Mouse (Mus musculus): ENCODE results near the gene Cdh18. TPM values are rescaled to one million over a fixed set of nuclear protein-coding genes. Genes with fewer than 3 reads are reported as not detected.
A peak's percentile ranks its signal among the peaks of the same experiment; 100 is the strongest.
"Not testable (repeated sequence)": the region's sequence is repeated elsewhere in the genome, so short reads cannot be mapped to it uniquely, and the experiment has no call there.

Gene Cdh18
- polyA plus RNA-seq, 1 experiment from 2014 or later: 0.42 TPM

GRCm38 (mm10) chr15:23136971-23137370 is 588.1 kb downstream of the Cdh18 start:
- 69% methylated on average over 3 of the region's 3 CpGs for WGBS
- ATAC-seq (replicated peaks; ENCODE audit: insufficient number of reproducible peaks, low FRiP score, low TSS enrichment, low read depth) (no peak), DNase-seq (ENCODE audit: low spot score) (no peak)
- Histone ChIP-seq H3K27ac (replicated peaks; ENCODE audit: low read depth, low read length) (no peak overlapping the region), H3K9me3 (replicated peaks; ENCODE audit: control insufficient read depth, low read length) (no peaks in the 10 kb centered on the region), H3K27me3 (ENCODE audit: control insufficient read depth, insufficient read depth, low read length) (no peaks in the 10 kb centered on the region), H3K4me2 (ENCODE audit: low read depth, low read length) (no peak overlapping the region), H3K4me3 (ENCODE audit: low read depth, low read length) (no peak overlapping the region), H3K36me3 (replicated peaks; ENCODE audit: control insufficient read depth, insufficient read depth, low read depth, low read length) (no peaks in the 10 kb centered on the region), H3K4me1 (ENCODE audit: control insufficient read depth, insufficient read depth, low read length) (no peaks in the 10 kb centered on the region), H3K9ac (replicated peaks; ENCODE audit: low read length) (no peak overlapping the region)

- not testable (repeated sequence) for H3K36me3 ChIP-seq (replicated peaks; ENCODE audit: control insufficient read depth, insufficient read depth, low read depth, low read length); ATAC-seq (replicated peaks; ENCODE audit: insufficient number of reproducible peaks, low FRiP score, low TSS enrichment, low read depth); H3K9ac ChIP-seq (replicated peaks; ENCODE audit: low read length); H3K9me3 ChIP-seq (replicated peaks; ENCODE audit: control insufficient read depth, low read length); H3K4me1 ChIP-seq (ENCODE audit: control insufficient read depth, insufficient read depth, low read length); DNase-seq (ENCODE audit: low spot score); H3K4me3 ChIP-seq (ENCODE audit: low read depth, low read length); H3K27ac ChIP-seq (replicated peaks; ENCODE audit: low read depth, low read length); H3K4me2 ChIP-seq (ENCODE audit: low read depth, low read length); H3K27me3 ChIP-seq (ENCODE audit: control insufficient read depth, insufficient read depth, low read length)
- no CpG with 5 or more reads among the region's 1 CpGs for WGBS
These were observed 594.1 kb downstream of the Cdh18 start for GRCm38 (mm10) chr15:23142907-23143306.

GRCm38 (mm10) chr15:23155883-23156282 is 607.1 kb downstream of the Cdh18 start:
- no peaks in the 10 kb centered on the region for H3K9me3 ChIP-seq (replicated peaks; ENCODE audit: control insufficient read depth, low read length)
- no peak overlapping the region for H3K4me3 ChIP-seq (ENCODE audit: low read depth, low read length)
- ATAC-seq (replicated peaks; ENCODE audit: insufficient number of reproducible peaks, low FRiP score, low TSS enrichment, low read depth): no peak
- H3K4me2 ChIP-seq (ENCODE audit: low read depth, low read length): no peak overlapping the region
- no peak overlapping the region for H3K9ac ChIP-seq (replicated peaks; ENCODE audit: low read length)
- H3K27me3 ChIP-seq (ENCODE audit: control insufficient read depth, insufficient read depth, low read length): no peaks in the 10 kb centered on the region
- 85% methylated on average over 2 of the region's 2 CpGs for WGBS
- no peaks in the 10 kb centered on the region for H3K4me1 ChIP-seq (ENCODE audit: control insufficient read depth, insufficient read depth, low read length)
- no peak for DNase-seq (ENCODE audit: low spot score)
- H3K27ac ChIP-seq (replicated peaks; ENCODE audit: low read depth, low read length): no peak overlapping the region
- H3K36me3 ChIP-seq (replicated peaks; ENCODE audit: control insufficient read depth, insufficient read depth, low read depth, low read length): no peaks in the 10 kb centered on the region

GRCm38 (mm10) chr15:23164869-23165268 is 616.0 kb downstream of the Cdh18 start:
- Histone ChIP-seq H3K36me3 (replicated peaks; ENCODE audit: control insufficient read depth, insufficient read depth, low read depth, low read length) (no peaks in the 10 kb centered on the region), H3K27me3 (ENCODE audit: control insufficient read depth, insufficient read depth, low read length) (no peaks in the 10 kb centered on the region), H3K4me2 (ENCODE audit: low read depth, low read length) (no peak overlapping the region), H3K9ac (replicated peaks; ENCODE audit: low read length) (no peak overlapping the region), H3K27ac (replicated peaks; ENCODE audit: low read depth, low read length) (no peak overlapping the region), H3K4me3 (ENCODE audit: low read depth, low read length) (no peak overlapping the region), H3K9me3 (replicated peaks; ENCODE audit: control insufficient read depth, low read length) (no peaks in the 10 kb centered on the region), H3K4me1 (ENCODE audit: control insufficient read depth, insufficient read depth, low read length) (no peaks in the 10 kb centered on the region)
- ATAC-seq (replicated peaks; ENCODE audit: insufficient number of reproducible peaks, low FRiP score, low TSS enrichment, low read depth): no peak
- WGBS: 83% methylated on average over 4 of the region's 4 CpGs
- DNase-seq (ENCODE audit: low spot score): no peak

- Histone ChIP-seq H3K9ac (replicated peaks; ENCODE audit: low read length) (no peak overlapping the region), H3K4me3 (ENCODE audit: low read depth, low read length) (no peak overlapping the region), H3K4me2 (ENCODE audit: low read depth, low read length) (no peak overlapping the region), H3K27me3 (ENCODE audit: control insufficient read depth, insufficient read depth, low read length) (no peaks in the 10 kb centered on the region), H3K36me3 (replicated peaks; ENCODE audit: control insufficient read depth, insufficient read depth, low read depth, low read length) (no peaks in the 10 kb centered on the region), H3K27ac (replicated peaks; ENCODE audit: low read depth, low read length) (no peak overlapping the region), H3K9me3 (replicated peaks; ENCODE audit: control insufficient read depth, low read length) (no peaks in the 10 kb centered on the region), H3K4me1 (ENCODE audit: control insufficient read depth, insufficient read depth, low read length) (no peaks in the 10 kb centered on the region)
- DNase-seq (ENCODE audit: low spot score): no peak
- ATAC-seq (replicated peaks; ENCODE audit: insufficient number of reproducible peaks, low FRiP score, low TSS enrichment, low read depth): no peak
- 65% methylated on average over 5 of the region's 5 CpGs for whole genome bisulfite sequencing
These were observed 625.8 kb downstream of the Cdh18 start for GRCm38 (mm10) chr15:23174623-23175022.

GRCm38 (mm10) chr15:23212068-23212467 is 663.2 kb downstream of the Cdh18 start:
- H3K4me3 ChIP-seq (ENCODE audit: low read depth, low read length): no peak overlapping the region
- WGBS: 73% methylated on average over 3 of the region's 3 CpGs
- no peaks in the 10 kb centered on the region for H3K36me3 ChIP-seq (replicated peaks; ENCODE audit: control insufficient read depth, insufficient read depth, low read depth, low read length)
- DNase-seq (ENCODE audit: low spot score) (no peak), ATAC-seq (replicated peaks; ENCODE audit: insufficient number of reproducible peaks, low FRiP score, low TSS enrichment, low read depth) (no peak)
- no peaks in the 10 kb centered on the region for H3K27me3 ChIP-seq (ENCODE audit: control insufficient read depth, insufficient read depth, low read length)
- H3K4me1 ChIP-seq (ENCODE audit: control insufficient read depth, insufficient read depth, low read length): no peaks in the 10 kb centered on the region
- no peak overlapping the region for H3K27ac ChIP-seq (replicated peaks; ENCODE audit: low read depth, low read length)
- no peak overlapping the region for H3K4me2 ChIP-seq (ENCODE audit: low read depth, low read length)
- no peak overlapping the region for H3K9ac ChIP-seq (replicated peaks; ENCODE audit: low read length)
- H3K9me3 ChIP-seq (replicated peaks; ENCODE audit: control insufficient read depth, low read length): no peaks in the 10 kb centered on the region

- DNase-seq (ENCODE audit: low spot score) (no peak), ATAC-seq (replicated peaks; ENCODE audit: insufficient number of reproducible peaks, low FRiP score, low TSS enrichment, low read depth) (no peak)
- Histone ChIP-seq H3K9me3 (replicated peaks; ENCODE audit: control insufficient read depth, low read length) (no peaks in the 10 kb centered on the region), H3K27ac (replicated peaks; ENCODE audit: low read depth, low read length) (no peak overlapping the region), H3K4me1 (ENCODE audit: control insufficient read depth, insufficient read depth, low read length) (no peaks in the 10 kb centered on the region), H3K4me2 (ENCODE audit: low read depth, low read length) (no peak overlapping the region), H3K27me3 (ENCODE audit: control insufficient read depth, insufficient read depth, low read length) (no peaks in the 10 kb centered on the region), H3K9ac (replicated peaks; ENCODE audit: low read length) (no peak overlapping the region), H3K36me3 (replicated peaks; ENCODE audit: control insufficient read depth, insufficient read depth, low read depth, low read length) (no peaks in the 10 kb centered on the region), H3K4me3 (ENCODE audit: low read depth, low read length) (no peak overlapping the region)
- 76% methylated on average over 2 of the region's 2 CpGs for WGBS
These were observed 681.8 kb downstream of the Cdh18 start for GRCm38 (mm10) chr15:23230616-23231015.

GRCm38 (mm10) chr15:23257751-23258440 is 709.1 kb downstream of the Cdh18 start:
- H3K27me3 ChIP-seq (ENCODE audit: control insufficient read depth, insufficient read depth, low read length): no peaks in the 10 kb centered on the region
- H3K9me3 ChIP-seq (replicated peaks; ENCODE audit: control insufficient read depth, low read length): no peaks in the 10 kb centered on the region
- 50% methylated on average over 5 of the region's 5 CpGs for WGBS
- H3K36me3 ChIP-seq (replicated peaks; ENCODE audit: control insufficient read depth, insufficient read depth, low read depth, low read length): no peaks in the 10 kb centered on the region
- ATAC-seq (replicated peaks; ENCODE audit: insufficient number of reproducible peaks, low FRiP score, low TSS enrichment, low read depth): no peak
- H3K27ac ChIP-seq (replicated peaks; ENCODE audit: low read depth, low read length): no peak overlapping the region
- H3K4me2 ChIP-seq (ENCODE audit: low read depth, low read length): no peak overlapping the region
- no peak overlapping the region for H3K4me3 ChIP-seq (ENCODE audit: low read depth, low read length)
- no peak overlapping the region for H3K9ac ChIP-seq (replicated peaks; ENCODE audit: low read length)
- peak; percentile 11 for DNase-seq (ENCODE audit: low spot score)
- H3K4me1 ChIP-seq (ENCODE audit: control insufficient read depth, insufficient read depth, low read length): no peaks in the 10 kb centered on the region
